Mouse (Mus musculus) MEL-GATA-1-ER (cell line): ENCODE data around the gene Kcnab1.

Experiments used
- DNase-seq: peaks from one replicate; pipeline ENCODE4 v3.0.0-alpha.2; 2012; ENCODE audit warnings: low read depth; ENCODE audit errors: extremely low read depth

Kcnab1 gene

DNA sequence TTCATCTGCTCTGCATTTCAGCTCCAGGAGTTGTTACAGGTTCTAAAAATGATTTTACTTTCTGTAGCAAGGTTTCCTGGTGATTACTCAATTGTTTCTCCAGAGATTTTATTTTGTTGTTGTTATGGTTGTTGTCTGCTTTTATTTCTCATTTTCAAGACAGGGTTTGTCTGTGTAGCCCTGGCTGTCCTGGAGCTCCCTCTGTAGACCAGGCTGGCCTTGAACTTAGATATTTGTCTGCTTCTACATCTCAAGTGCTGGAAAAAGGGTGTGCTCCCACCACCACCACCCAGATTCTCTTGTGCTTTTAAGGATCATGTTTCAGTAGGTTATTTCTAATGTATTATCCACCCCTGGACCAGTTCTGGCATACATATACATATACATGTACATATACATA, 207.6 kb downstream of the Kcnab1 start:
- DNase-seq, result no peak

GRCm38 (mm10) chr3:65317876-65318537, 208.8 kb downstream of the Kcnab1 start:
- peak; percentile 9 for DNase-seq

GRCm38 (mm10) chr3:65319248-65320008, 210.2 kb downstream of the Kcnab1 start:
- DNase-seq, result peak; percentile 1

DNA sequence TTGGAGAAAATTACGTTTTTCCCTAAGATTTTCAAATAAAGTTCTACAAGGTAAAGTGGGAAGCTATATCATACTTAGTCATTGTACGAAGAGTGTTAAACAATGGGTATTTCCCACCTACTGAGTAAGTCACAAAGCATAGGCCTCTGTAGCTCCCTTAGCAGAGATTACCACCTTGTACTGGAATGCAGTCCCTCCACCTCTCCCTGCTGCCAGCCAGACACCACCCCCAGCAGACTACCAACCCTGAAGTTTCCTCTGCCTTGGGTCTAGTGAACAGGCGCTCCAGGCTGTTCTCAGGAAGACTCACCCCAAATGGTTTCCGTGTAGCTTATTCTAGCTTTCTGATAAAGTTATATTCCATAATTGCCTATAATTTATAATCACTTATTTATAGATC, 211.8 kb downstream of the Kcnab1 start:
- no peak for DNase-seq

DNA sequence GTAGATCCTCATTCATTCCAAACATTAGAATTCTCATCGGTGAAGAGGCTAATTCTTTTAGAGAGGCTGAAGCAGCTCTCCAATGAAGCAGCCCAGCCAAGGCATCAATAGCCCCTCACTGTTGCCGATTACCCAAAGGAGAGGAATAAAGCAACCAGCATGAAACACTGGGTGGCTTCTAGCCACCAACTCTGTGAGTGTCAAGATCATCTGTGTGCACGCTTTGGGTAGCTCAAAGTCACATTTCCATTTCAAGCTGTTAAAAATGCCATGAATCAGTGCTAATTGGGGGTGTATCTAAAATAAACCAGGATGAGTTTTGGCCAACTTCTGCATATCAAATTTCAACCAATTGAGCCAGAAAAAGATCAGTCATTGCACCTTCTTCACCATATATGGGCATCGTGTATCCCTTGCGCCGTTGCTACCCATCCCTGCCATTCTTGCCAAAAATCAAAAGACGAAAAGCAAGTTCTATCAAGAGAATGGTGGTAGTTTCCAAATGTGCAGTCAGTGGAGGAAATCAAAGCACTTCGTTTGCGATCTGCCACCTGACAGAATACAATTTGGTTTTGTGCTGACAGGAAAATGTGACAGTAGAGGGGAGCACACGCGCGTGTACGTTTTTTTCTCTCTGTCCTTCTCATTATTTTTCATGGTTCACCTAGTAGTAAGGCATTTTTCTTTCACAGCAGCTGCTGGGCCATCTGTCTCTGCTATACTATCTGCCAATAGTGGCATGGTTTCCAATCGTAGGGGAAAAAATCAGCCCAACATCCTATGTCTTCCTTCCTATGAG, 213.0 kb downstream of the Kcnab1 start:
- DNase-seq, result no peak

- no peak for DNase-seq
These were observed 216.1 kb downstream of the Kcnab1 start for GRCm38 (mm10) chr3:65325254-65325653.

DNA sequence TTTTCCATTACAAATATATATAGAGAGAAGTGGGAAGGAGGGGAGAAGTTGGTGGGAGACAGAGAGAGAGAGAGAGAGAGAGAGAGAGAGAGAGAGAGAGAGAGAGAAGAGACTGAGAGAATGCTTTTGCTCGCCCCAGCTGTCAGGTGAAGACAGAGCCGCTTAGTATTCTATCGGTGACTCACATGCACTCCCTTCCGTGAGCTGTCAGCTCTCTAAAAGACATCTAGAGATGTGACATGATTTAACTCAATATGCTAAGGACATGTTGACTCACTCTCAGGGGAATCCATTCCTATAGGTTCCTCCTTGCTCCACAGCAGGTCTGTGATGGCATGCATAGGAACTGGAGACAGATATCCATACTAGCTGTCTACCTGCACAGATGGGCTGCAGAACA, 219.6 kb downstream of the Kcnab1 start:
- no peak for DNase-seq

DNA sequence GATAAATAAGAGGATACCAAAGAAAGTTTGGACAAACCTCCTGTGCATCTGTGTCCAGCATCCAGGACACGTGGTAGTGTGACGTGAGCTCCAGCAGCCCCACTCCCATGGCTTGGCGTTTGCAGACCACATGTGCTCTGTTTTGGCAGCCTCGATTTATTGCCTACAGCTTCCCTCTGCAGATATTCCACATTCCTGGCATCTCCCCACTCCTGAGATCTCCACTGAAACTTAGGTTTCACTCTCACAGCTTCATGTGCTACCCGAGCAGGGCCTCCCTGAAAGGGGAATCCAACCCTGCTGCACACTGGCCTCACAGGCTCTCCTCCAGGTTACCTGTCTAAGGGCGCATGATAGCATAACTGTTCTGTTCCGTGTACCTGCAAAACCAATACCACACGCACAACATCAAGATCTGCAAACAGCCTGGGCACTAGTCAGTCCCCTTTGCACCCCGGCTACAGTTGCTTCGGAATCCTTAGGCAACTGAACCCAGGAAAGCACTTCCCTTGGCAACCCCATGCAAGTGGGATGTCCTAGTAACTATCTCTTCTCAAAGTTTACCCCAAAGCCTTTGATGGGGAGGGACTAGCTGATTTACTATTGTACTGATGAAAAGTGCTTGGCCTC, 228.8 kb downstream of the Kcnab1 start:
- DNase-seq, result no peak

- no peak for DNase-seq
These were observed 231.2 kb downstream of the Kcnab1 start for GRCm38 (mm10) chr3:65340173-65340951.

GRCm38 (mm10) chr3:65346176-65346575, 237.0 kb downstream of the Kcnab1 start:
- no peak for DNase-seq

DNA sequence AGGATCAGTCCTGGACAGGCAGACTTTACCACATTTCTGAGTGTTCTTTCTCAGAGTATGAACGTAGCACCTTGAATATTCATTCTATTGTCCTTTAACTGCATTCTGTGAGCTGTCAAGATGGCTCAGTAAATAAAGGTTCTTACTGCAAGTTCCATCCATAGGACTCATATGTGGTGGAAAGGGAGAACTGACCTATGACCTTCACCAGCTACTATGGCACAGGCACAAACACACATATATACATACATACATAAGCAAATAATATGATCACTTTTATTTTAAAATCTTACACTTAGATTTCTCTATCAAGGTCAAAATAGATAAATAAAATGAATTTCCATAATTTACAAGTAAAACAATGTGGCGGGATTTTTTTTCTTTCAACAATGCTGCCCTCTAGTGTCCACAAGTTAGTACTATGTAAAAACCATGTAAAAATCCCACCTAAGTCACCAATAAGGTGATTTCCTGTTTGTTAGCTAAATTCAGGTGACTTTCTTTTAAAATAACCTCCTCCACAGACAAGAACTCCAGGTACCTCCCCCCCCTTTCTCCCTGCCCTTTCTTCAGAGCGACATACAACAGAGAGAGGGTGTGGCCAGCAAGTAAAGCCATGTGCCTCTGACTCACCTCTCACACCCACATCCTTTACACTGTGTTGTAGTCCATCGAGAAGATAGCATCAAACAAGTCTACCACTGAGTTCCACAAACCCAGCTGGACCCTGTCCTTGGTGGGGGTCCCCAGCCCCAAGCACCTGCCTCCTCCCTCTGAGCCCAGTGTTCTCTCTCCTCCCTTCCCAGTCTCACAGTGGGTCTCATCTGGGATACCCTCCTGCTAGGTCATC, 243.3 kb downstream of the Kcnab1 start:
- DNase-seq, result no peak

GRCm38 (mm10) chr3:65353263-65354037, 244.3 kb downstream of the Kcnab1 start:
- DNase-seq, result no peak

DNA sequence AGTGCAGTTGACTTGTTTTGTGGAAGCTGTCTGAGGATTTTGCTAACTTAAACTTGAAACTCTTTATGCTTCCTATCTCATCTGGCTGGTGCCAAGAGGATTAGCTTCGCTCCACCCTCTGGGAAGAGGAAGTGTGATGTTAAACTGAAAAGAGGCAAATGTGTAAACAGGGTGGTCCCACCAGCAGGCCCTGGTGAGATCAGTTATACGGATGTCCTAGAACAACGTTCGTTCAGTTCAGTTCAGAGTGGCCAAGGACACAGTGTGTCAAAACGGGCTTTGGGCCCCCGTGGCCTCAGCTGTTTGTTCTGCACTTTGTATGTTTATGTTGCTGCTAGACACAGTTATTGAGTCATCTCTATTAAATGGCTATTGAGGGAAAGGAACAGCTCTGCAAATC, 246.3 kb downstream of the Kcnab1 start:
- peak; percentile 35 for DNase-seq

- DNase-seq, result no peak
These were observed 249.1 kb downstream of the Kcnab1 start for GRCm38 (mm10) chr3:65358275-65358674.

DNA sequence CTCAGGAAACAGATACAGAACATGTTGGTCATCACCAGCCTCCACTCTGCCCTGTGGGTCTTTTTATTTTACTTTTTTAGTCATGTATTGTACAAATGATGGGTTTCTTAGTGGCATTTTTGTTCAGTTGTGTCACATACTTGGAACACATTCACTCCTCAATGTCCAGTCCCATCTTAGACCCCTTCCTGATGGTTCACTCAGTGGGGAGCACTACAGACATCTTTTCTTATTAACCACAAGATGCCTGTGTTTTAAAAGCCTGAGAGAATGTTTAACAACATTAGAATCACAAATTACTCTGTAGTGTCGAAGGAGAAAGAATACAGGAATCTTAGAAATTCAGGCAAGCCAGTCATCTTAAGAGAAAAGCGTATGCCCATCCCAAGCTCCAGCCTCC, 249.7 kb downstream of the Kcnab1 start:
- DNase-seq, result no peak

DNA sequence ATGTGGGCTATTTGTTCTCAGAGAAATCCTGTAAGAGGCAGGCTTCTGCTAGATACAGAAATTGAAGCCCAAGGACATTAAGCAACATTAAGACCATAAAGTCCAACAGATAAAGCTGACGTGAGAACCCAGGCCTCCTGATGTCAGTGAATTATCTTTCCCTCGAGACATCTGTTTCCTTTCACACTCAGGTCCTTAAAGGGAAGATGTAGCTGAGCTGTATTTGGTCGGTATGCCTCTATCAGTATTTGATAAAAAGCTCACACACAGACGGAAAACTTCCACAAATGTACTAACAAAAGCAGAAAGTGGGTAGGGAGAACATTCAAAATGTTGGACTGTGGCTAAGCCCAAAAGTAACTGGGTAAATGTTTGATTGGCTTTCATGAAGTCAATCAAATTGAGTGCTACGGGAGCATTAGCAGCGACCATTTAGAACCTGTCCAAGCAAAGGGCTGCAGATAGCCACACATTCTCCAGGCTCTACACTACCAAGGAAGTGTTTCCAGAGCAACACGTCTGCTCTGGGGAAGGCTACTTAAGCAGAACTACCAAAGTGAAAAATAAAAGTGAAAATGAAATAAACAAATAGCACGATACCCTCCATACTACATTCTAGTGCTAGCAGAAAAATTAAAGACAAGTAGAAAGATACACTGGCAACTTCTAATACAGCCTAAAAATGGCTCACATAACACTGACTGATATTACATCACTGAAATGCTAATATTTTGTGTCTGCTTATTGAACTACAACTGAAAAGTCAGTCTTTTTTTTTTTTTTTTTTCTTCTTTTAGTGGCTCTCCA, 251.2 kb downstream of the Kcnab1 start:
- DNase-seq, result peak; percentile 72

- no peak for DNase-seq
These were observed 254.3 kb downstream of the Kcnab1 start for GRCm38 (mm10) chr3:65363438-65363837.

DNA sequence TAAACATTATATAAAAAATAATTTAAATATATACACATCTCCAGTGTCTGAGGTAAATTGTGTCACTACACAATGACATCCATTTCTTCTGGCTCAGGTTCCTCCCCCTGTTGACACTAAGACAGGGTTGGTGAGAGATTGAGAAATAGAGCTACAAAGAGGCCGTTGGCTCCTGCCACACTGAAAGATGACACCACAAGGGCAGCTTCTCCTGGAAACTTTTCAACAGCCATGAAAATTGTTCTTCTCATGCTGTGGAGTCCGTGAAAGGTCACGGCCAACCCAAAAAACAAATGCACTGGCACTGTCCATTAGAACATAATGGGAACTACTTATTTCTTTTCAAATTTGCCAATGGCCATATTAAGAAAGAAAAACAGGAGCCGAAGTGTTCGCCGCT, 256.0 kb downstream of the Kcnab1 start:
- DNase-seq, result no peak
